Mouse (Mus musculus) lung, embryonic 15.5 days (tissue): ENCODE measurements around the gene Evx1. TPM values are rescaled to one million over a fixed set of nuclear protein-coding genes. Genes with fewer than 3 reads are reported as not detected.

Experiments used
- ATAC-seq: fragments of 200-750 bp; cut with Nextera tagmentation; 2 replicates; pipeline ENCODE4 v1.8.0; 2017; ENCODE audit warnings: moderate number of reproducible peaks, borderline replicate concordance; ENCODE audit not compliant: low FRiP score, low TSS enrichment; ENCODE audit errors: extremely low read depth
- H3K27ac ChIP-seq: fragments of 300-500 bp; sonication (generic); 2 replicates; pipeline ENCODE4 v1.5.1; 2015; ENCODE audit warnings: moderate library complexity, mild to moderate bottlenecking, inconsistent platforms
- H3K27me3 ChIP-seq: fragments of 300-500 bp; sonication (generic); 2 replicates; pipeline ENCODE4 v1.6.1; 2015; ENCODE audit warnings: inconsistent platforms
- H3K36me3 ChIP-seq: fragments of 300-500 bp; sonication (generic); 2 replicates; pipeline ENCODE4 v1.6.1; 2015; ENCODE audit warnings: inconsistent platforms
- H3K4me1 ChIP-seq: fragments of 300-500 bp; sonication (generic); 2 replicates; pipeline ENCODE4 v1.6.1; 2015; ENCODE audit warnings: inconsistent platforms
- H3K4me2 ChIP-seq: fragments of 300-500 bp; sonication (generic); 2 replicates; pipeline ENCODE4 v1.6.1; 2015; ENCODE audit warnings: inconsistent platforms, mild to moderate bottlenecking, moderate library complexity
- H3K4me3 ChIP-seq: fragments of 300-500 bp; sonication (generic); 2 replicates; pipeline ENCODE4 v1.5.1; 2015; ENCODE audit warnings: mild to moderate bottlenecking, inconsistent platforms
- H3K9ac ChIP-seq: fragments of 300-500 bp; sonication (generic); 2 replicates; pipeline ENCODE4 v1.6.1; 2015; ENCODE audit warnings: inconsistent platforms
- H3K9me3 ChIP-seq: fragments of 300-500 bp; sonication (generic); 2 replicates; pipeline ENCODE4 v1.6.1; 2016; ENCODE audit warnings: inconsistent platforms
- WGBS: fragments of 180-500 bp; shearing (Covaris S2); methylation state at CpG from one replicate; pipeline ENCODE4 v1.1.7; 2015; 5-methylcytosine and 5-hydroxymethylcytosine counted together
- polyA plus RNA-seq: library from polyadenylated mRNA; unstranded; fragments of >200 nt; fragmentation: Nextera tagmentation; extraction: Ambion mirVana; gene quantifications from 2 replicates; pipeline ENCODE4 v1.2.1, GENCODE M21; 2015

The Evx1 gene
- polyA plus RNA-seq, 1 experiment from 2014 or later: 0.06 TPM

DNA sequence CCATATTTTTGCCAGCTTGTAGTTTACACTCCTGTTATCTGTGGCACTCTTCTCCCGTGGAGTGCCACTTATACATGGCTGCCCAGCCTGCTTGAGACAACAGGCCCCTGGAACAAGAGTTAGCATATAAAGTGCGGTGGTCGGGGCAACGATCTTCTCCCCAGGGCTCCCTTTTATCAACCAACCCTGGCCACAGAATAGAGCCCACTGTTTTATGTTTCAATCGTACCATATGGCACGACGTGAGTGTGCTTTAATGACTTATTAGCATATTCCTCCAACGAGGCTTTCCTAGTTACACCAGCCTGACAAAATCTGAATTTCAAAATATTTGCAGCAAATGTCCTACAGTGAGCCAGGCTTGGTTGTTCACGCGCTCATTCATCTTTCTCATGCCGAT is 53.2 kb downstream of the Evx1 start:
- H3K9me3 ChIP-seq: no peaks in the 10 kb centered on the region
- 0 out of 2 replicates have a peak, but pooled peaks cover 5% of the 10 kb centered on the region for H3K4me1 ChIP-seq
- 51% methylated on average over 11 of the region's 11 CpGs for WGBS
- H3K36me3 ChIP-seq: no peaks in the 10 kb centered on the region
- no peak overlapping the region for H3K4me2 ChIP-seq
- no peaks in the 10 kb centered on the region for H3K27me3 ChIP-seq
- H3K4me3 ChIP-seq: no peak overlapping the region
- H3K9ac ChIP-seq: no peak overlapping the region
- H3K27ac ChIP-seq: no peak overlapping the region
- ATAC-seq: no peak

DNA sequence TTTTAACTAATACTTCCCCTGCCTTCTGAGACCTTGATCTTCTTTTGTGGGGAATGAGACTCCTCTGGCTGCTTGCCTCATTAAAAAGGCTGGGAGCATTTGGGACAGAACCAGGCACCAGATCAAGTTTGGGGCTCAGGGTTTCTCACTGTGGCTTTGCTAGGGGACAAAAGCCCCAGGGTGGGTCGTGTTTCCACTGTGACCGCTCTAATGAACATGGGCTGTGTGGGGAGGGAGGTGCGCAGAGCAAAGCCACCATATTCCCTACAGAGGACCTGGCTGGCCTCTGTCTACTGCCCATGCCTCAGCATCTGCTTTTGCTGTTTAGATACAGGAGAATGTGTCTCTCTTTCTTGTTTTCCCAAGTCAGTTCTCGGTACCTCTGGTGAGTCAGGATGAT is 53.8 kb downstream of the Evx1 start:
- Histone ChIP-seq H3K9ac (no peak overlapping the region), H3K9me3 (no peaks in the 10 kb centered on the region), H3K36me3 (no peaks in the 10 kb centered on the region), H3K4me2 (no peak overlapping the region), H3K4me1 (0 out of 2 replicates have a peak, but pooled peaks cover 5% of the 10 kb centered on the region), H3K27me3 (no peaks in the 10 kb centered on the region), H3K4me3 (no peak overlapping the region), H3K27ac (no peak overlapping the region)
- WGBS: 78% methylated on average over 4 of the region's 4 CpGs
- ATAC-seq: no peak

Other genes starting within 250 kb of the Evx1 start
- gene Hoxa1, start 155.2 kb upstream of the Evx1 start, polyA plus RNA-seq: 1.3 and 1.4 TPM in 2 replicates
- gene Hoxa2, start 148.7 kb upstream of the Evx1 start, polyA plus RNA-seq: 11.4 and 13.0 TPM in 2 replicates
- 2.1 and 2.3 TPM in 2 replicates for gene 5730596B20Rik, start 136.0 kb upstream of the Evx1 start, polyA plus RNA-seq
- gene Hoxa4, start 121.7 kb upstream of the Evx1 start, polyA plus RNA-seq: 4.1 and 4.2 TPM in 2 replicates
- gene Hoxa5, start 108.9 kb upstream of the Evx1 start, polyA plus RNA-seq: 48.2 and 48.7 TPM in 2 replicates
- gene Hoxa6, start 104.8 kb upstream of the Evx1 start, polyA plus RNA-seq: 2.9 and 3.1 TPM in 2 replicates
- gene Hoxa3, start 100.2 kb upstream of the Evx1 start, polyA plus RNA-seq: 7.5 and 9.4 TPM in 2 replicates
- gene Gm28308, start 100.2 kb upstream of the Evx1 start, polyA plus RNA-seq: not detected in 2 replicates
- 4.9 and 5.5 TPM in 2 replicates for gene Hoxa7, start 91.6 kb upstream of the Evx1 start, polyA plus RNA-seq
- gene Hoxa9, start 82.4 kb upstream of the Evx1 start, polyA plus RNA-seq: 0.16 and 0.29 TPM in 2 replicates
- gene Hoxa10, start 72.6 kb upstream of the Evx1 start, polyA plus RNA-seq: 0.17 TPM in 1 of 2 replicates, not detected in the other
- gene Hoxa11, start 67.7 kb upstream of the Evx1 start, polyA plus RNA-seq: not detected in 2 replicates
- not detected in 2 replicates for gene Hoxa13, start 52.6 kb upstream of the Evx1 start, polyA plus RNA-seq